Mouse (Mus musculus) B cell, adult (primary cell): ENCODE data around the gene A530064D06Rik. TPM values are rescaled to one million over a fixed set of nuclear protein-coding genes. Genes with fewer than 3 reads are reported as not detected.

ENCODE experiments used
- total RNA-seq: library from RNA; stranded (reverse); gene quantifications from 4 replicates; pipeline ENCODE4 v1.2.4, GENCODE M21; 2023; ENCODE audit not compliant: inconsistent age

A530064D06Rik gene
- 0.30 to 0.75 TPM (median 0.32 TPM) in 3 of 4 replicates, not detected in the other for total RNA-seq

GRCm38 (mm10) chr17:48167103-48167502 is at the start of gene A530064D06Rik:
A530064D06Rik (minus strand) TSS chr17:48167275.

GRCm38 (mm10) chr17:48146120-48146519 is 21.0 kb downstream of the A530064D06Rik start, which contains the start of gene 9830107B12Rik:
9830107B12Rik (minus strand) TSS chr17:48146268.

Other genes starting within 250 kb of the A530064D06Rik start
- gene Foxp4, start 242.6 kb downstream of the A530064D06Rik start, total RNA-seq = 77.2 to 95.5 TPM (median 92.3 TPM) in 4 replicates
- not detected in 4 replicates for gene 1700122O11Rik, start 129.0 kb downstream of the A530064D06Rik start, total RNA-seq
- gene 1700067P10Rik, start 78.0 kb downstream of the A530064D06Rik start, total RNA-seq = not detected in 4 replicates
- gene 9830107B12Rik, start 21.0 kb downstream of the A530064D06Rik start, total RNA-seq = 0.19 to 0.42 TPM in 2 of 4 replicates, not detected in the others
- gene Trem1, start 65.5 kb upstream of the A530064D06Rik start, total RNA-seq = 1.1 to 2.7 TPM (median 2.2 TPM) in 4 replicates
- not detected in 4 replicates for gene Trem3, start 80.5 kb upstream of the A530064D06Rik start, total RNA-seq
- gene Treml4, start 97.0 kb upstream of the A530064D06Rik start, total RNA-seq = 2.1 to 4.2 TPM (median 3.4 TPM) in 4 replicates
- 169 to 178 TPM (median 175 TPM) in 4 replicates for gene Treml2, start 132.2 kb upstream of the A530064D06Rik start, total RNA-seq
- gene B430306N03Rik, start 148.9 kb upstream of the A530064D06Rik start, total RNA-seq = 6.0 to 10.3 TPM (median 7.3 TPM) in 4 replicates
- not detected in 4 replicates for gene Trem2, start 179.1 kb upstream of the A530064D06Rik start, total RNA-seq
- gene Treml1, start 192.6 kb upstream of the A530064D06Rik start, total RNA-seq = not detected in 4 replicates
- gene Nfya, start 242.6 kb upstream of the A530064D06Rik start, total RNA-seq = 92.9 to 116 TPM (median 111 TPM) in 4 replicates
- 38.8 to 49.1 TPM (median 46.5 TPM) in 4 replicates for gene Oard1, start 242.7 kb upstream of the A530064D06Rik start, total RNA-seq